Mouse (Mus musculus): ENCODE results near the gene Fam166a. TPM values are rescaled to one million over a fixed set of nuclear protein-coding genes. Genes with fewer than 3 reads are reported as not detected.

Fam166a gene
- polyA plus RNA-seq, 1 experiment from 2014 or later: 1.4 TPM

GRCm38 (mm10) chr2:25193330-25193770 lies 25.2 kb upstream of the Fam166a start:
- peaks cover 7% of the 10 kb centered on the region; the same call in 1 of the 2 replicates for H3K36me3 ChIP-seq (replicated peaks)
- peak overlapping the region; percentile 6; the same call in 1 of the 2 replicates for H3K4me3 ChIP-seq
- WGBS: 2% methylated on average over 6 of the region's 6 CpGs
- peaks cover 41% of the 10 kb centered on the region for H3K27me3 ChIP-seq (replicated peaks; ENCODE audit: low read depth, poor library complexity, severe bottlenecking)
- peaks cover 32% of the 10 kb centered on the region for H3K4me1 ChIP-seq
- no peaks in the 10 kb centered on the region for H3K9me3 ChIP-seq
- DNase-seq (ENCODE audit: low spot score): peak; percentile 85
- H3K27ac ChIP-seq (replicated peaks): no peak overlapping the region

GRCm38 (mm10) chr2:25194006-25194405 lies 24.5 kb upstream of the Fam166a start:
- H3K4me1 ChIP-seq: peaks cover 32% of the 10 kb centered on the region
- peaks cover 41% of the 10 kb centered on the region for H3K27me3 ChIP-seq (replicated peaks; ENCODE audit: low read depth, poor library complexity, severe bottlenecking)
- peaks cover 13% of the 10 kb centered on the region for H3K36me3 ChIP-seq (replicated peaks)
- no peak overlapping the region for H3K27ac ChIP-seq (replicated peaks)
- WGBS: 75% methylated on average over 5 of the region's 5 CpGs
- DNase-seq (ENCODE audit: low spot score): no peak
- H3K9me3 ChIP-seq: no peaks in the 10 kb centered on the region
- H3K4me3 ChIP-seq: no peak overlapping the region

- no peak for DNase-seq (ENCODE audit: low spot score)
- 83% methylated on average over 17 of the region's 17 CpGs for WGBS
- Histone ChIP-seq H3K36me3 (replicated peaks) (peaks cover 20% of the 10 kb centered on the region), H3K27me3 (replicated peaks; ENCODE audit: low read depth, poor library complexity, severe bottlenecking) (peaks cover 41% of the 10 kb centered on the region), H3K9me3 (no peaks in the 10 kb centered on the region), H3K4me1 (peaks cover 32% of the 10 kb centered on the region), H3K27ac (replicated peaks) (no peak overlapping the region), H3K4me3 (peak overlapping the region; percentile 47; the same call in 1 of the 2 replicates)
Observed at GRCm38 (mm10) chr2:25194486-25195171, 23.9 kb upstream of the Fam166a start.

GRCm38 (mm10) chr2:25195211-25196156 lies 23.1 kb upstream of the Fam166a start:
- WGBS: 21% methylated on average over 55 of the region's 55 CpGs
- H3K4me3 ChIP-seq: peak overlapping the region; percentile 47
- peaks cover 41% of the 10 kb centered on the region for H3K27me3 ChIP-seq (replicated peaks; ENCODE audit: low read depth, poor library complexity, severe bottlenecking)
- no peak overlapping the region for H3K27ac ChIP-seq (replicated peaks)
- peaks cover 28% of the 10 kb centered on the region for H3K36me3 ChIP-seq (replicated peaks)
- H3K9me3 ChIP-seq: no peaks in the 10 kb centered on the region
- peaks cover 32% of the 10 kb centered on the region for H3K4me1 ChIP-seq
- no peak for DNase-seq (ENCODE audit: low spot score)

DNA sequence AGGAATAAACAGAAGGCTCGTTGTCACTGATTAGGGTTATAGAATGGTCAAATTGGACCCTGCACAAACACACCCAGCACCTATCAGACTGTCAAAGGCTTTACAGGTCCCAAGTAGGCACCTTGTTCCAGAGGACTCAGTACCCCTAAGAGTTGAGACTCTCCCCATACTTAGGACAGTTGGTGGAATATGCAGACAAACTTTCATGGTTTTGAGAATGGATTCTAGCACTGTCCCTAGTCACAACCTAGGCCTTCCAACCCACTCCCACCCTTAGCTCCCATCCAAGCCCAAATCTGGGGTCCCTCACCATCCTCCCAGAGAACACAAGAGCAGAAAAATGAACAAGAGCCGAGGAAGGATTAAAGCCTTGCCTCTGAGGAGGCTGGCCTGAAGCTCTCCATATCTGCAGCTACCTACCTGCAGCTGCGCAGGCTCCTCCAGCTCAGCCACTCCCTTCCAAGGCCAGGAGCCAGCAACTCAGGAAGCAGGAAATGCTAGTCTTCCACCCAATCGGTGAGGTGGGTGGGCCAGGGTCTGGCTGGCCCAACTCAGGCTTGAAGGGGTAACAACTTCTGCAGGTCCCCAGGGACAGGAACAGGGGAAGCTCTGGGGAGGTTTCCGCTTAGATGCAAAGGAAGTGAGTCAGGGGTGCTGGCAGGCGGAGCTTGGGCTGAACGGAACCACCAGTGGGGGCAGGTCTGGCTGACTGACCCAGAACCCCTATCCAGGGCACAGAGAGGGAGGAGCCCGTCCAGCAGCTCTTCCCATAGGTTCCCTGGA lies 22.2 kb upstream of the Fam166a start, which contains the start of gene Tor4a:
TSS of gene Tor4a (minus strand) at position 715 of the 783 bp plus-strand sequence.
- Histone ChIP-seq H3K9me3 (no peaks in the 10 kb centered on the region), H3K4me1 (peaks cover 32% of the 10 kb centered on the region), H3K27me3 (replicated peaks; ENCODE audit: low read depth, poor library complexity, severe bottlenecking) (peaks cover 41% of the 10 kb centered on the region), H3K36me3 (replicated peaks) (peaks cover 37% of the 10 kb centered on the region), H3K27ac (replicated peaks) (no peak within 1 kb of the TSS), H3K4me3 (peak within 1 kb of the TSS; percentile 47)
- peak; percentile 48 for DNase-seq (ENCODE audit: low spot score)
- WGBS: 8% methylated on average over 8 of the region's 8 CpGs

DNA sequence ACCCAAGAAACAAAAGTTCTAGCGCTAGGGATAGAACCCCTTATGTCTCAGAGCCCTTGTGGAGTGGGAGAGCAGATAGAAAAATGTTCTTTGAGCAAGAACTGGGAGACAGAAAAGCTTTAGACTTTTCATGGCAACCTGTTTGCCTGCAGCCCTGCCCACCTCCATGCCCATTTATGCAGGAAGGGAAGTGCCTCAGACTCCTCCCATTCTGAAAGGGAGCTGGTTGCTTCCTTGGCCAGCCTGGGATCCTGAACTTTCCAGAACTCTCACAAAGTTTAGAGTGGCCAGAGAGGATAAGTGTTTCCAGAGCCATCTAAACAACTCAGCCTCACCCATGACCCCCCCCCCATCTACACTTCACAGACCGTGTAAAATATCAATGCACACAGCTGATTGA lies 21.4 kb upstream of the Fam166a start:
- peaks cover 41% of the 10 kb centered on the region for H3K27me3 ChIP-seq (replicated peaks; ENCODE audit: low read depth, poor library complexity, severe bottlenecking)
- no peak overlapping the region for H3K27ac ChIP-seq (replicated peaks)
- peaks cover 45% of the 10 kb centered on the region for H3K36me3 ChIP-seq (replicated peaks)
- H3K4me3 ChIP-seq: no peak overlapping the region
- H3K4me1 ChIP-seq: peaks cover 32% of the 10 kb centered on the region
- WGBS: 22% methylated on average over 2 of the region's 2 CpGs
- no peak for DNase-seq (ENCODE audit: low spot score)
- no peaks in the 10 kb centered on the region for H3K9me3 ChIP-seq

DNA sequence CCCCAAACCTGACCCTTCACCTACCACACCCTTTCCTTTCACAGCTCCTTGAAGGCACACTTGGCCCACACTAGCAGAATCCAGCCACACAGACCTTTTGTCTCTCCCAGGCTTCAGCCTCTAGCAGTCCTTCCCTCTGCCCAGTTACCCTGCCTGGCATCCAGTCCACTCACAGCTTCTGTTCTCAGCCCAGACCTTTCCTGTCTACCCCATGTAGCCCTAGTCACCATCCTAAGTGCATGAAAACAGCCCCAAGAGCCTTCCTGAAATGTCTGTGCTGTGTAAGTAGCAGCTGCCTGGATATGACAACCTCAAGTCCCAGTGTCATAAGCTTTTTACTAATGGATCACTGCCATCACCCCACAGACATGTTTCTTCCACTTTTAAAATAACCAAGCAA lies 20.6 kb upstream of the Fam166a start:
- no peak overlapping the region for H3K4me3 ChIP-seq
- no peak overlapping the region for H3K27ac ChIP-seq (replicated peaks)
- H3K36me3 ChIP-seq (replicated peaks): peaks cover 53% of the 10 kb centered on the region

GRCm38 (mm10) chr2:25200631-25201030 lies 17.9 kb upstream of the Fam166a start:
- Histone ChIP-seq H3K9me3 (no peaks in the 10 kb centered on the region), H3K27ac (replicated peaks) (no peak overlapping the region), H3K4me3 (no peak overlapping the region), H3K27me3 (replicated peaks; ENCODE audit: low read depth, poor library complexity, severe bottlenecking) (peaks cover 19% of the 10 kb centered on the region), H3K4me1 (peaks cover 17% of the 10 kb centered on the region), H3K36me3 (replicated peaks) (peaks cover 80% of the 10 kb centered on the region)
- no peak for DNase-seq (ENCODE audit: low spot score)
- 94% methylated on average over 2 of the region's 2 CpGs for WGBS

More for the DNA sequence above, 20.6 kb upstream of the Fam166a start:
- peaks cover 41% of the 10 kb centered on the region for H3K27me3 ChIP-seq (replicated peaks; ENCODE audit: low read depth, poor library complexity, severe bottlenecking)
- no peaks in the 10 kb centered on the region for H3K9me3 ChIP-seq
- H3K4me1 ChIP-seq: peaks cover 32% of the 10 kb centered on the region
- no peak for DNase-seq (ENCODE audit: low spot score)

DNA sequence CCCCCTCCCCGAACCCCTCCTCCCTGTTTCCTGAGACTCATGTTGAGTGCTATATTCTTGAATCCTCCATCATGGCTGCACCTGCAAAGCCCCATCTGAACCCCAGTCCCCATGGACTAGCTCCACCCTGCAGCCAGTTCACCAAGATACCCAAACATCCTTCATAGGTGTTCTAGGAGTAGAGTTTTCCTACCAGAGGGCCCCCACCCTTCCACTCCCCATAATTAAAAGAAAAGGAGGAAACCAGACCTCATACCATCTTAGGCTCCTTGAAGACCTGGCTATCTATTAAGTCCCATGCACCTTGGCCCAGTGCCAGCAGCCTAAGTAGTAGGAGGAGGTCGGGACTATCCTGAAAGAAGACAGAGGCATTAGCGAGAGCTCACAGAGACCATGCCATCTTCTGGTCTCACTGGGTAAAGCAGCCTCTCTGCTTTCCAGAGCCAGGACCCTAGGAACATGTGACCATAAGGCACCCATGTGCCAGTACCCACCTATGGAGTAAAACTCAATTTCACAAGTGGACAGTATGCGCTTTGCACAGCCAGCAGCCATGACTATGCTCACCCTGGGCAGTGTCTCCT lies 14.8 kb upstream of the Fam166a start:
- Histone ChIP-seq H3K27ac (replicated peaks) (no peak overlapping the region), H3K4me1 (no peaks in the 10 kb centered on the region), H3K4me3 (no peak overlapping the region), H3K27me3 (replicated peaks; ENCODE audit: low read depth, poor library complexity, severe bottlenecking) (no peaks in the 10 kb centered on the region), H3K9me3 (no peaks in the 10 kb centered on the region), H3K36me3 (replicated peaks) (peaks cover 100% of the 10 kb centered on the region)
- 78% methylated on average over 4 of the region's 4 CpGs for WGBS
- no peak for DNase-seq (ENCODE audit: low spot score)

GRCm38 (mm10) chr2:25207593-25207992 lies 11.0 kb upstream of the Fam166a start:
- H3K4me1 ChIP-seq: peaks cover 19% of the 10 kb centered on the region
- DNase-seq (ENCODE audit: low spot score): no peak
- H3K27ac ChIP-seq (replicated peaks): no peak overlapping the region
- whole genome bisulfite sequencing: 86% methylated on average over 1 of the region's 1 CpGs
- peaks cover 71% of the 10 kb centered on the region for H3K36me3 ChIP-seq (replicated peaks)
- peaks cover 6% of the 10 kb centered on the region for H3K27me3 ChIP-seq (replicated peaks; ENCODE audit: low read depth, poor library complexity, severe bottlenecking)
- no peak overlapping the region for H3K4me3 ChIP-seq
- no peaks in the 10 kb centered on the region for H3K9me3 ChIP-seq

DNA sequence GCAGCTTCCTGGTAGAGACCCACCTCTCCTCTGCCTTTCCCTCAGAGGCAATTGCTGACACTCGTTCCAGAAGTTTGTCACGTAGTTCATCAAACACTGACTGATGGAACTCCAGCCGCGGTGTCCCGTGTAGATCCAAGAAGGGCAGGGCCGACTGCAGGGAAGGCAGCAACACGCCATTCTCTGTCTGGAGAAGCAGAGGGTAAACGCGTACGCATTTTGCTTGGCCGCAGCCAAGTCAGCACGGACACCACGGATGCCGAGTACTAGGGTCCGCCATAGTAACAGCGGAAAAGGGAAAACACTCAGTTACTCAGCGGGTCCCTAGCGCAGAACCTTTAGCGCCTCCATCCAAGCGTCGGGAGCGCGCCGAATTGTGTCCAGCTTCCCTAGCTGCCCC lies 7.9 kb upstream of the Fam166a start:
- Histone ChIP-seq H3K9me3 (no peaks in the 10 kb centered on the region), H3K27me3 (replicated peaks; ENCODE audit: low read depth, poor library complexity, severe bottlenecking) (peaks cover 25% of the 10 kb centered on the region), H3K36me3 (replicated peaks) (peaks cover 40% of the 10 kb centered on the region), H3K27ac (replicated peaks) (peak overlapping the region; percentile 98), H3K4me1 (peaks cover 19% of the 10 kb centered on the region), H3K4me3 (peak overlapping the region; percentile 96)
- DNase-seq (ENCODE audit: low spot score): no peak
- under 1% methylated on average over 24 of the region's 24 CpGs for WGBS

All from embryonic facial prominence, embryonic 10.5 days (tissue).